Mouse (Mus musculus) heart, postnatal 4 days (tissue): ENCODE data around the gene Nell2. TPM values are rescaled to one million over a fixed set of nuclear protein-coding genes. Genes with fewer than 3 reads are reported as not detected.
A peak's percentile ranks its signal among the peaks of the same experiment; 100 is the strongest.
"Not testable (repeated sequence)": the region's sequence is repeated elsewhere in the genome, so short reads cannot be mapped to it uniquely, and the experiment has no call there.

Experiments used
- DNase-seq: peaks from one replicate; pipeline ENCODE4 v3.0.0; 2021
- total RNA-seq, 2 experiments: library from RNA; stranded (reverse); gene quantifications; 2 replicates each; pipeline ENCODE4 v1.2.3; 2021

Gene Nell2
- under 1 TPM in 1 of 2 experiments, not detected in 1; 0.18 TPM for total RNA-seq

- DNase-seq, result peak; percentile 20
Measured at GRCm38 (mm10) chr15:95527948-95528861, at the start of gene Nell2. Gene Nell2, minus strand, starts transcription at chr15:95528559.

- peak; percentile 62 for DNase-seq
Measured at GRCm38 (mm10) chr15:95574661-95575060, 46.3 kb upstream of the Nell2 start.

GRCm38 (mm10) chr15:95569606-95570005, 41.2 kb upstream of the Nell2 start:
- no peak for DNase-seq

DNA sequence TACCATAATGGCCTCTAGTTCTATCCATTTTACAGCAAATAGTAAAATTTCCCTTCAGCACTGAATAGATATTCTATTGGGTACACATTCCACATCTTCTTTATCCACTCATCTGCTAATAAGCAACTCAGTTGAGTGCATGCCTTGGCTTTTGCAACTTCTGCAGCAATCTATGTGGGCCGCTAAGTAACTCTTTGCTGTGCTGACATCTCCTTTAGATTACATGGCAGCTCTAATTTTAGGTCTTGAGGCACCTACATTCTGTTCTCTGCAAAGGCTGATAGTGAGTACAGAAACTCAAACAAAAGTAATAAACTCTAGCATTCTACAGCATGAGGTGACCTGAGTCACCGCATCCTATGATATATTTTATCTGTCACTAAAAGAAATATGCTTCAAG, 36.8 kb upstream of the Nell2 start:
- no peak for DNase-seq

- no peak for DNase-seq
Measured at GRCm38 (mm10) chr15:95561303-95561702, 32.9 kb upstream of the Nell2 start.

GRCm38 (mm10) chr15:95550011-95550410, 21.7 kb upstream of the Nell2 start:
- DNase-seq, result no peak

DNA sequence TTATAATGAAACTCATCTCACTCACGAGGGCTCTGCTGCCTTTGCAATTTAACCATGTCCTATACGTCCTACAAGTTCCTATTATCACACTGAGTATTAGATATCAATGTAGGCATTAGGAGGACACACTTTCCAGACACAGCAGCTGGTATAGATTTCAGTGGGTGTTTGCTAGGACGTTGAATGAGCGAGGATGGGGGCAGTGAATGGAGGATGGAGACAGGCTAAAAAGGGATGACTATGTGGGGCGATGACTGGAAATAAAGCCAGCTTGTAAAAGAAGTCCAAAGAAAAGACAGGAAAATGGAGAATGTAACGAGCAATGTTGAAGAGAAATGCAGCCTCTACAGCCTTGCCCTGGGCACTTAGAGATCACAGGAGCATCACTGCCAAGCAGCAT, 14.3 kb upstream of the Nell2 start:
- DNase-seq, result no peak

DNA sequence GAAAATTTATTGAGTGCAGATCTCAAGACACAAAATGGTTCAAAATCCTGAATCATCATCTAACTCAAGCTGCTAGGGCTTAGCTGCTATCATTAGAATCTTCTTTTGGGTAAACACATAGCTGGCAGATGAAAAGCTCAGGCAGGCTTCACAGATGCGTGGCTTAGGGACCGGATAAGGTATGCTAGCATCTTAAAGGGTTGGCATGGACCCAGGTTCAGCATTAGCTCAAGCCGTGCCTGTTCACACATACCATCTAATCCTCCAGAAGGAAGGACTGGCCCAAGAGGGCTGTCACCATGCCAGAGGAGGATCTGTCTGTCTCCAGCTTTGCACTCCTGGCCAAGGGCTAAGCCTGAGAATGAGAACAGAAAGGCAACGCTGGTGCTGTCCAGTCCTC, 8.4 kb upstream of the Nell2 start:
- no peak for DNase-seq

- DNase-seq, result no peak
Measured at GRCm38 (mm10) chr15:95536230-95536629, 7.9 kb upstream of the Nell2 start.

GRCm38 (mm10) chr15:95534644-95535043, 6.3 kb upstream of the Nell2 start:
- no peak for DNase-seq

- no peak for DNase-seq
Measured at GRCm38 (mm10) chr15:95527461-95527947, 855 bp downstream of the Nell2 start.

DNA sequence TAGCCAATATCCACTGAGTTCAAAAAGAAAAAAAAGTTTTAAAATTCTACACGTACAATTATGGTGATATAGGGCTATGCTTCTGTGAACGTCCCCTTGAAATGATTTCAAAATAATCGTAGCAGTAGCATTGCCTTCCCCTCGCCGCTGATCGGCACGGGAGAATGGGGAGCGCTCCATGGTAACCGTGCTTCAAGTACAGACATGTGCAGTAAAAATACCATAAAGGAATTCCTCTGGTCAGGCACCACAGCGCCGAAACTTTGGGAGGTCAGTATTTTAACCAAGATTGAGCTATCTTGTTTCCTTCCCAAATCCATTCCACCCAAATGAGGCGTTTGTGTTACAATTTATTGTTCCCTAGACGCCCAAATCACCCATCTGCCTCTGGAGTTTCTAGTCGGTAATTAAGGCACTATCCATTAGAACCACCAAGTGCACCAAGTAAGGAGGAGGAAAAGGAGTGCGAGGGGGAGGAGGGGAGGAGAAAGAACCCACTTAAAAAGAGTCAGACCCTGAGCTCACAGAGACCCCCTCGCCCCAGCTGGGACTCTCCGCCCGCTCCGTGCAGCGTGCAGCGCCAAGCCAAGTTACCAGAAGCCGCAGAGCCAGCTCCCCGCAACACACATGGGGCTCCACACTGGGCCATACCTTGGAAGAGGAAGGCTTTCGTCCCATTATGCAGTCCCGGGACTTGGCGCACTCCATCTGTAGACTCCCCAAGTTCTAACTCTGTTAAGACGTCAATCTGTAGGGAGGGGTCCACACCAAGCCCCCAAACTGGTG, 1.5 kb downstream of the Nell2 start:
- no peak for DNase-seq

DNA sequence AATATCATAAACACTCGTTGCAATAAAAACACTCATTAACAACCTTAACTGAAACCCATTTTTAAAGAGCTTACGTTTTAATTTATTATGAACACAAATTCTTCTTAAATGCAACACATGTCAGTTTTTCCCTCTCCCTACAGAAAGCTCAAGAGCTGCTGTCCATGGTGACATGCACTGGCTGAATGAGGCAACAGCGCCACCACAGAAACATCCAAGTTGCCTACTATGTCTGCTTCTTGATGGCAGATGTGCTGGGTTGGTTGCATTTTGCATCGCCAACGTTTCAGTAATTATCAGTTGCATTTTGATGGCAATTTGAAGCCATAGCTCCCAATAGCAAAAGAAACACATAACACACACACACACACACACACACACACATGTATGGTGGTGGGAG, 2.4 kb downstream of the Nell2 start:
- peak; percentile 14 for DNase-seq

DNA sequence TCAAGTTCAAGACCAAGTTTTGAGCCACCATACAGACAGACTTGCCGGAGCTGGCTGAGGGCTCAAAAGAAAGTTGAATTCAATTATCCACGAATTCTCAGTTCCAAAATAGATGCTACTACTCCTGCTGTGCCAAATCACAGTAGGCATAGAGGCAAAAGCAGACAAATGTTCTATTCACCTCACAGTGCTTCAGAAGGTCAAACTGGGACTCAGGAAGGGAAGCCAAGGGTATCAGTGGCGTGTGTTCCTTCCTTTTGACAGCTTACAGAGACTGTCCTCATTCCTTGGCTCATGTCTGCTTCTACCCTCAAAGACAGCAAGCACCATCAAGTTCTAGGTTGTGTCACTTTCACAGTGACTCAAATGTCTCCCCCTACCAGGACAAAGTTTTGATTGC, 10.2 kb downstream of the Nell2 start:
- DNase-seq, result no peak

GRCm38 (mm10) chr15:95513306-95513705, 15.1 kb downstream of the Nell2 start:
- not testable (repeated sequence) for DNase-seq

DNA sequence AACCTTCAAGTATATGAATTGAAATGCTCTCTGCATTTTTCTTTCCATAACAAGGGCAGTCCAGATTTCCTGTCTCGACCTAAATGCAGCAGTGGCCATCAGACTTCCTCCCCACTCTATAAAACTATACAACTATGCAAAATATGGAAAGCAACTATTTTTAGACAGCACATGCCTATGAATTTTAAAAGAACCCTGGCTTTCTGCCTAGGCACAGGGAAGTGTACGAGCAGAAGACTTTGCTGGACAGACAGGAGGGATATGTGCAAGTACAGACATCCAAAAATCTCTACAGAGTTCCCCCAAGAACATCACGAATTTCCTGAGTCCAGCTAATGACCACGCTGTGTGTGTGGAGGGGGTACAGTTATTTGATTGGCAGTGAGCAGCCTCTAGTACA, 32.7 kb downstream of the Nell2 start:
- no peak for DNase-seq

GRCm38 (mm10) chr15:95495193-95495592, 33.2 kb downstream of the Nell2 start:
- no peak for DNase-seq

GRCm38 (mm10) chr15:95492201-95492600, 36.2 kb downstream of the Nell2 start:
- DNase-seq, result no peak

DNA sequence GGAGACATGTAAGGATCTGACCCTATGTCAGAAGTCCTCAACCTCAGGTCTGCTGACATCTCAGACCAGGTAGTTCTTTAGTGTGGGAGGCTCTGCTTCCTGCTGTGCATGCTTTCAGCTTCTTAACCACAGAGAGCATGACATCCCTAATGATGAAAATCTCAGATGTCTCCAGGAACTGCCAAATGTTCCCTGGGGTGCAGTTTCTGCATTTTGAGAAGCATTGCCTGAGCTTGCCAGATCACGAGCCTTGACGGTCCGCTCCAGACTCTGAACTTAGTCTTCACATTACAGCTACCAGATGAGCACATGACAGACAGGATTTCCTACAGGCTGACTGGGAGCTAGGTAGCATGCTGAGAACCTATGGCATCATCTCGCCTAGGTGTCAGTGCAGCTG, 39.2 kb downstream of the Nell2 start:
- DNase-seq, result no peak

DNA sequence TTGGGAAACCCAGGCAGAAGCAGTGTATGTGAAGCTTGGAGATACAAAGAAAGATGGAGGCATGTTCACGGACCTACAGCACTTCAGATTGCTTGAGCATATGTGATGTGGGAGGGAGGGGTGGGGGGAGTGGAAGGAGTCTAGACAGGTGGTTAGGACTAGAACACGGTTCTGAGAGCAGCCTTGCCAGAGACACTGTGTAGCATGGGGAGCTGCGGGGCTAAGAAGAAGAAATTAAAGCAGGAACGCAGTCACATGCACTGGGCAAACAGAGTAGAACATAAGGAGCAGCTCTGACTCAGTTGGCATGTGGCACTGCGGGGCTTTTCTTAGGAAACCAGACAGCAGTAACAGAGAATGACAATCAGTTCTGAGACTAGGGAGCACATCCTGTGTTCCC, 40.4 kb downstream of the Nell2 start:
- DNase-seq, result no peak

GRCm38 (mm10) chr15:95482002-95482401, 46.4 kb downstream of the Nell2 start:
- DNase-seq, result no peak

DNA sequence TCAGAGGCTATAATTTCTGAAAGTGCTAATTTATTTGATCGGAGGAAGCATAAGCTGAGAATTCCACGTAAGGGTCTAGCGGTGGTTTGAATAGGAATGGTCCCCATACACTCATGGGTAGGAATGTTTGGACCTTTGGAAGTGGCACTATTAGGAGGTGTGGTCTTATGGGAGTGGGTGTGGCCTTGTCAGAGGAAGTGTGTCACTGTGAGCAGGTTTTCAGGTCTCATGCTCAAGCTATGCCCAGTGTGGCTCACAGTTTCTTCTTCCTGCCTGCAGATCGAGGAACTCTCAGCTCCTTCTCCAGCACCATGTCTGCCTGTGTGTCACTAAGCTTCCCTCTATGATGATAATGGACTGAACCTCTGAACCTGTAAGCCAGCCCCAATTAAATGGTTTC, 46.8 kb downstream of the Nell2 start:
- no peak for DNase-seq

DNA sequence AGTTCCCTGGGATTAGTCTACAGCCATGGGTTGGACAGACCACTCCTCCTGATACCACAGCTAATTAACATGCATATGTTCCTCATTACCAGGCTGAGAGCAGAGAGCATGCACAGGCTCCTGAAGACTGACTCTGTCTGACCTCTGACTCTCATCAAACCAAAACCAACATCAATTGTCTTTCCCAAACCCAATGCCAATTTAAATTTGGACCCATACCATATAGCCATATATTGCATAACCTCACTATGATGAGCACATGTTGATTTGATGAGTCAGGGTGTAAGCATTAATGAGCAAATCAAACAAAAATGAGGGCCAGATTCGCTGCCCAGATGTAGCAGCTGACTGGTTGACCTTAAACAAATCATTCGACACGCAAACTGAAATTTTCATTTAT, 51.9 kb downstream of the Nell2 start:
- no peak for DNase-seq
